Mouse (Mus musculus) regulatory T cell (primary cell): ENCODE data around the gene Pgrmc1.
"Not testable (repeated sequence)": the region's sequence is repeated elsewhere in the genome, so short reads cannot be mapped to it uniquely, and the experiment has no call there.

Experiments
- in situ Hi-C: fragments of 300-600 bp; cut with MboI, MseI; formaldehyde crosslinking; loops from one replicate; pipeline ENCODE4 v1.15.1; 2025; ENCODE audit warnings: high pct_unique_total_duplicates

Gene Pgrmc1

GRCm38 (mm10) chrX:36597707-36598389 is at the start of gene Pgrmc1:
Gene Pgrmc1, plus strand, starts transcription at chrX:36598206.
- in situ Hi-C loops, result no loop called here

- in situ Hi-C loops, result no loop called here
These were observed 49.2 kb upstream of the Pgrmc1 start for GRCm38 (mm10) chrX:36548798-36549197.

GRCm38 (mm10) chrX:36550906-36551305 is 47.1 kb upstream of the Pgrmc1 start:
- in situ Hi-C loops, result no loop called here

- in situ Hi-C loops, result no loop called here
These were observed 46.7 kb upstream of the Pgrmc1 start for GRCm38 (mm10) chrX:36551351-36551750.

- in situ Hi-C loops, result no loop called here
These were observed 45.9 kb upstream of the Pgrmc1 start for GRCm38 (mm10) chrX:36552055-36552587.

GRCm38 (mm10) chrX:36552715-36553114 is 45.3 kb upstream of the Pgrmc1 start:
- in situ Hi-C loops, result no loop called here

GRCm38 (mm10) chrX:36555196-36555595 is 42.8 kb upstream of the Pgrmc1 start:
- in situ Hi-C loops, result not testable (repeated sequence)

GRCm38 (mm10) chrX:36560170-36560569 is 37.8 kb upstream of the Pgrmc1 start:
- in situ Hi-C loops, result no loop called here

GRCm38 (mm10) chrX:36561650-36562049 is 36.4 kb upstream of the Pgrmc1 start:
- in situ Hi-C loops, result no loop called here

- in situ Hi-C loops, result no loop called here
These were observed 35.9 kb upstream of the Pgrmc1 start for GRCm38 (mm10) chrX:36562079-36562478.

GRCm38 (mm10) chrX:36586629-36587303 is 11.2 kb upstream of the Pgrmc1 start:
- in situ Hi-C loops, result no loop called here

- in situ Hi-C loops, result no loop called here
These were observed 10.4 kb upstream of the Pgrmc1 start for GRCm38 (mm10) chrX:36587304-36588209.

- in situ Hi-C loops, result no loop called here
These were observed 7.7 kb upstream of the Pgrmc1 start for GRCm38 (mm10) chrX:36590266-36590665.

GRCm38 (mm10) chrX:36591120-36591519 is 6.9 kb upstream of the Pgrmc1 start:
- in situ Hi-C loops, result no loop called here

- in situ Hi-C loops, result no loop called here
These were observed 6.5 kb upstream of the Pgrmc1 start for GRCm38 (mm10) chrX:36591539-36591938.

GRCm38 (mm10) chrX:36595247-36595646 is 2.8 kb upstream of the Pgrmc1 start:
- in situ Hi-C loops, result no loop called here

GRCm38 (mm10) chrX:36596483-36597120 is 1.4 kb upstream of the Pgrmc1 start:
- in situ Hi-C loops, result not testable (repeated sequence)

- in situ Hi-C loops, result no loop called here
These were observed 394 bp downstream of the Pgrmc1 start for GRCm38 (mm10) chrX:36598390-36598810.

GRCm38 (mm10) chrX:36598861-36599344 is 897 bp downstream of the Pgrmc1 start:
- in situ Hi-C loops, result no loop called here

- in situ Hi-C loops, result loop anchor here (10.0 kb wide), 1 partner anchor 475 kb away; no protein-coding TSS in a partner anchor
These were observed 1.6 kb downstream of the Pgrmc1 start for GRCm38 (mm10) chrX:36599656-36600055.

GRCm38 (mm10) chrX:36600066-36600465 is 2.1 kb downstream of the Pgrmc1 start:
- in situ Hi-C loops, result loop anchor here (10.0 kb wide), 1 partner anchor 475 kb away; no protein-coding TSS in a partner anchor
